Mouse (Mus musculus) heart, postnatal 0 days (tissue): ENCODE results near the gene Hnrnpf.

Experiments used
- CTCF ChIP-seq: IDR thresholded peaks from 2 replicates; pipeline ENCODE4 v1.5.1; 2016; ENCODE audit warnings: antibody characterized with exemption, control low read depth, low read depth
- EP300 ChIP-seq: IDR thresholded peaks from 2 replicates; pipeline ENCODE4 v1.6.1; 2016; ENCODE audit warnings: antibody characterized with exemption, low read depth

DNA sequence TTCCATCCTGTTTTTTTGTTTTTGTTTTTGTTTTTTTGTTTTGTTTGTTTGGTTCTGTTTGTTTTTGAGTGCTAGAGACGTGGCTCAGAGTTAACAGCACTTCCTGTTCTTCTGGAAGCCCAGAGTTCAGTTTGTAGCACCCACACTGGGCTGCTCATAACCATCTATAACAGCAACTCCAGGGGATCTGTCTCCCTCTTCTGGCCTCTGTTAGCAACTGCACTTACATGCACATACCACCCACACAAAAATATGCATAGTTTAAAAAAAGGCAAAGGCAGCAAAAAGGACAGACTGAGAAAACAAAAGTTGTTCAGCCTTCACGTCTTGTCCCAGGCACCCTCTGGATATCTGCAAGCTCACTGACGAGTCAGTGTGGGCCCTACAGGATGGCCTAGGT lies 63.1 kb downstream of the Hnrnpf start:
- TF ChIP-seq CTCF: no peak
- no peak for TF ChIP-seq EP300
